Mouse (Mus musculus) midbrain, embryonic 16.5 days (tissue): ENCODE results near the gene Scrn3. TPM values are rescaled to one million over a fixed set of nuclear protein-coding genes. Genes with fewer than 3 reads are reported as not detected.
A peak's percentile ranks its signal among the peaks of the same experiment; 100 is the strongest.

Experiments
- ATAC-seq: fragments of 200-750 bp; cut with Nextera tagmentation; 2 replicates; pipeline ENCODE4 v1.8.0; 2017; ENCODE audit warnings: moderate TSS enrichment
- H3K27ac ChIP-seq: fragments of 300-500 bp; sonication (generic); 2 replicates; pipeline ENCODE4 v1.5.1; 2014; ENCODE audit warnings: mild to moderate bottlenecking, low read length, mixed read lengths
- H3K27me3 ChIP-seq: fragments of 300-500 bp; sonication (generic); 2 replicates; pipeline ENCODE4 v1.6.1; 2014; ENCODE audit warnings: low read depth, low read length, mixed read lengths; ENCODE audit not compliant: control insufficient read depth, insufficient read depth
- H3K36me3 ChIP-seq: fragments of 300-500 bp; sonication (generic); 2 replicates; pipeline ENCODE4 v1.6.1; 2014; ENCODE audit warnings: mild to moderate bottlenecking, low read length, moderate library complexity, mixed read lengths; ENCODE audit not compliant: control insufficient read depth, insufficient read depth
- H3K4me1 ChIP-seq: fragments of 300-500 bp; sonication (generic); 2 replicates; pipeline ENCODE4 v1.6.1; 2014; ENCODE audit warnings: mild to moderate bottlenecking, low read length, mixed read lengths; ENCODE audit not compliant: control insufficient read depth, insufficient read depth
- H3K4me2 ChIP-seq: fragments of 300-500 bp; sonication (generic); 2 replicates; pipeline ENCODE4 v1.6.1; 2014; ENCODE audit warnings: mild to moderate bottlenecking, low read length, mixed read lengths
- H3K4me3 ChIP-seq: fragments of 300-500 bp; sonication (generic); 2 replicates; pipeline ENCODE4 v1.5.1; 2014; ENCODE audit warnings: low read depth, mild to moderate bottlenecking, low read length, moderate library complexity, mixed read lengths
- H3K9ac ChIP-seq: fragments of 300-500 bp; sonication (generic); 2 replicates; pipeline ENCODE4 v1.6.1; 2014; ENCODE audit warnings: low read depth, low read length, mixed read lengths
- H3K9me3 ChIP-seq: fragments of 300-500 bp; sonication (generic); replicated peaks from 2 replicates; pipeline ENCODE4 v1.6.1; 2014; ENCODE audit warnings: mild to moderate bottlenecking, low read length, mixed read lengths; ENCODE audit not compliant: control insufficient read depth, poor library complexity, severe bottlenecking
- WGBS: fragments of 180-500 bp; shearing (Covaris S2); extraction: QIAGEN DNeasy Blood & Tissue Kit; methylation state at CpG from one replicate; pipeline ENCODE4 v1.1.7; 2014; 5-methylcytosine and 5-hydroxymethylcytosine counted together
- polyA plus RNA-seq: library from polyadenylated mRNA; unstranded; fragments of >200 nt; fragmentation: Nextera tagmentation; extraction: Ambion mirVana; gene quantifications from 2 replicates; pipeline ENCODE4 v1.2.1, GENCODE M21; 2015

Scrn3 gene
- polyA plus RNA-seq, 1 experiment from 2014 or later = 6.7 TPM

DNA sequence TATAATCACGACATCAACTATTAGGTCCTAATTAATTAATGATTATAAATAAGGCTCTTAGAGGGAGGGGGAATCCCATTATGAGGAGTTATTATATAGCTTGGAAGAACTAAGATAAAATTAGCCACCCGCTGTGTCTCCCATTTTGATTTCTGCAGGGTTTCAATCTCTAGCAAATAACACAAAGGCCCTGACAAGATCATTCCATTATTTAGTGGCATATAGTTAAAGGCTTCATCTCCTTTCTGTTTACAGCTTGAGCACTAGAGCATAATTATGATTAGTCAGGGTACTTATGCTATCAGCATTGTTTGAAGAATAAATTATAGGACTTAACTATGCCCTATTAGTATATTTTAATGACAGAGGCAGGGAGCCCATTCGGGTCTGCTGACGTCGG lies 65.9 kb downstream of the Scrn3 start:
- no peak overlapping the region for H3K4me2 ChIP-seq
- no peaks in the 10 kb centered on the region for H3K27me3 ChIP-seq
- ATAC-seq = no peak
- no peak overlapping the region for H3K9ac ChIP-seq
- no peak overlapping the region for H3K4me3 ChIP-seq
- no peaks in the 10 kb centered on the region for H3K4me1 ChIP-seq
- WGBS = 76% methylated on average over 5 of the region's 5 CpGs
- no peak overlapping the region for H3K27ac ChIP-seq
- peaks cover 2% of the 10 kb centered on the region; the same call in 1 of the 2 replicates for H3K36me3 ChIP-seq
- no peaks in the 10 kb centered on the region for H3K9me3 ChIP-seq

DNA sequence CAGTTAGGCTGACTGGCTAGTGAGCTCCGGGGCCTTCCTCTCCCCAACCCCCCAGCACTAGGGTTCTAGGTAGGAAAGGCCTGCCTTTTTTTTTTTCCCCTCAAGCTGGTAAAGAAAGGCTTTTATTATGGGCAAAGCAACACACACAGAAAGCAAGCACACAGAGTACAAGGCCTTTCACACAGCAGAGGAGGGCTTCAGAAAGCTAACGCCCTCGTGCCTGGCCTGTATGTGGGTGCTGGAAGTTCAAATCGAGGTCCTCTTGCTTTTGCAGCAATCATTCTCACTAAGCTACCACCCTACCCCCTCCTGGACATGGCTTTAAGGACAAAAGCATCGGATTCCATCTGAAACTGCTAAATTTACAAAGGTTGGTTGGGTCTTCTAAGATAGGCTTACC lies 67.3 kb downstream of the Scrn3 start:
- peaks cover 2% of the 10 kb centered on the region; the same call in 1 of the 2 replicates for H3K36me3 ChIP-seq
- no peak overlapping the region for H3K27ac ChIP-seq
- H3K4me2 ChIP-seq = no peak overlapping the region
- no peaks in the 10 kb centered on the region for H3K27me3 ChIP-seq
- no peaks in the 10 kb centered on the region for H3K4me1 ChIP-seq
- no peaks in the 10 kb centered on the region for H3K9me3 ChIP-seq
- H3K4me3 ChIP-seq = no peak overlapping the region
- no peak for ATAC-seq
- WGBS = 74% methylated on average over 5 of the region's 5 CpGs
- H3K9ac ChIP-seq = no peak overlapping the region

DNA sequence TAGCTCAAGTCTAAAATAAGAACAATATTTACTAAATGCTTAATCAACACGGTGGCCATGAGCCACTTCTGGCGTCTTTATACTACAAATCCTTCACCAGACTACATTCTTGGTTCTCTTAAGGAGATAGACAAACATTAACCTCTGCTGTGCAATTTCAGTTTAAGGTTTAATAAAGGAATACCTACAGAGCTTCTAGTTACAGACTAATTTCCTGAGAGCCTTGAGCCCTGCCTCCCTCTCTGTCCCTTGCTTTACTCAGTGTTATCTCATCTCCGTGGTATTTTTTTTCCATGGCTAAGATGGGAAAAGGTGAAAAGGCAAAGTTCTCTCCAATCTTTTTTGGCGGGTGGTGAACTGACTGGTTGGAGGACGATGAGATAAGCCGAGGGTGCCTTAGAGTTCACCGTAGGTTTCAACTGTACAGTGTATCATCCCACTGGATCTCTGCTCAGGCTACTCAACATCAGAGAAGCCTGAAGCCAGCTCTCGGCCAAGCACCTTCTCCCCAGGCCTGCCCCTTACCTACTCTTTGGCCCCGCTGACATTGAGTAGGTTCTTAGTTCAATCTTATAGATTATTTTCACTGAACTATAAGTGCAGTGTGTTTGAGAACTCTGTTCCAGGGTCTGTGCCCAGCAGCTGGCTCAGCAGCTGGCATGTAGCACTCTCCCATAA lies 68.0 kb downstream of the Scrn3 start:
- WGBS = 85% methylated on average over 9 of the region's 9 CpGs
- H3K9ac ChIP-seq = no peak overlapping the region
- no peak for ATAC-seq

DNA sequence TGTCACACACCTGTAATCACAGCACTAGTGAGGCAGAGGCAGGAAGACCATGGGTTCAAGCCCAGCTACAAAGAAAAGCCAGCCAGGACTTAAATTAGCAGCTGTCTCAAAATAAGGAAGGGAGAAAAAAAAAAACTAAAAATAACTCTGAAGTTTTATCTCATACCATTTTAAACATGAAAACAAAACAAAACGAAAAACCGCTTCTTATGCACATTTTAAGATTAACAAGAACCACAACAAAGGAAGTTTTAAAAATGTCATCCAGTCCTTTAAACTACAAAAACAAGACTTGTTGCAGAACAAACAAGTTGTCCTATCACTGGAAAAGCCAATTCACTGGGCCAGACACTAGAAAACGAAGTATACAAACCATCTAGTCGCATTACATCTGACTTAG lies 72.8 kb downstream of the Scrn3 start:
- H3K36me3 ChIP-seq = peaks cover 2% of the 10 kb centered on the region; the same call in 1 of the 2 replicates
- no peaks in the 10 kb centered on the region for H3K27me3 ChIP-seq
- peaks cover 9% of the 10 kb centered on the region for H3K4me1 ChIP-seq
- H3K9ac ChIP-seq = peak overlapping the region; percentile 85; the same call in 1 of the 2 replicates
- H3K9me3 ChIP-seq = no peaks in the 10 kb centered on the region
- H3K27ac ChIP-seq = no peak overlapping the region
- WGBS = 88% methylated on average over 4 of the region's 4 CpGs
- H3K4me3 ChIP-seq = peak overlapping the region; percentile 78
- H3K4me2 ChIP-seq = peak overlapping the region; percentile 91
- no peak for ATAC-seq

More for the DNA sequence above, 68.0 kb downstream of the Scrn3 start:
- peaks cover 2% of the 10 kb centered on the region; the same call in 1 of the 2 replicates for H3K36me3 ChIP-seq
- H3K27ac ChIP-seq = no peak overlapping the region
- H3K27me3 ChIP-seq = no peaks in the 10 kb centered on the region
- peaks cover 2% of the 10 kb centered on the region for H3K4me1 ChIP-seq
- H3K9me3 ChIP-seq = no peaks in the 10 kb centered on the region
- no peak overlapping the region for H3K4me3 ChIP-seq
- no peak overlapping the region for H3K4me2 ChIP-seq

DNA sequence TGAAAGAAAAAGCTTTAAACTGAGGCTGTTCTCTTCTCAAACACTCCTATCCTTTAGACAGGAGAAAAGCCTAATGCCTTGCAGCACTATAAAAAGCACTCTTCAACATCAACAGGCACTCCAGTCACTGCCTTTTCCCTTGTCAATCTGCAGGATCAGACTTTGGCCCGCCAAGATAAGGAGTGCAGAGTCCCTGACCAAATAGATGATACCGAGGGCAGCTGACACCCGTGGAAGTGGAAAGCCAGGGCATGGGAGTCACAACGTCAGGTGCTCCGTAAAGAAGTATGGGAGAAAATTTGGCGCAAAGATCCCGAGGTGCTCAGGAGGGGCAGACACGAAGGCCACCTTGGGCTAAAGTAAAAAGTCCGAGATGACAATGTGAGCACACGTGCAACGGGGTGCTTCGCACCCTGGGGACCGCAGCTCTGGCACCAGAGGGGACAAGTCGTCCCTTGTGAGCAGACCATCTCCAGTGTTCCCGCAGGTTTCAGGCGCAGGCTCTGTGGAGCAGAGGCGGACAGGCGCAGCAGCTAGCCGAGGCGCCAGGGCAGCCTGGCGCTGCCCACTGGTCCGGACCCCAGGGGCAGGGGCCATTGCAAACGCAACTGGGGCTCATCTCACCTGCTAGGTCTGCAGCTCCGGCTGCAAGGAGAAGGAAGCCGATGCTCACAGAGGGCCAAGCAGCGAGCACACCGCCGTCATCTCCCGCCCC lies 73.4 kb downstream of the Scrn3 start:
- peaks cover 2% of the 10 kb centered on the region; the same call in 1 of the 2 replicates for H3K36me3 ChIP-seq
- peak overlapping the region; percentile 78 for H3K4me3 ChIP-seq
- peak overlapping the region; percentile 85 for H3K9ac ChIP-seq
- 1% methylated on average over 29 of the region's 29 CpGs for WGBS
- H3K4me1 ChIP-seq = peaks cover 9% of the 10 kb centered on the region
- no peaks in the 10 kb centered on the region for H3K27me3 ChIP-seq
- no peaks in the 10 kb centered on the region for H3K9me3 ChIP-seq
- peak overlapping the region; percentile 77 for H3K27ac ChIP-seq
- peak; percentile 81 for ATAC-seq
- peak overlapping the region; percentile 91 for H3K4me2 ChIP-seq

DNA sequence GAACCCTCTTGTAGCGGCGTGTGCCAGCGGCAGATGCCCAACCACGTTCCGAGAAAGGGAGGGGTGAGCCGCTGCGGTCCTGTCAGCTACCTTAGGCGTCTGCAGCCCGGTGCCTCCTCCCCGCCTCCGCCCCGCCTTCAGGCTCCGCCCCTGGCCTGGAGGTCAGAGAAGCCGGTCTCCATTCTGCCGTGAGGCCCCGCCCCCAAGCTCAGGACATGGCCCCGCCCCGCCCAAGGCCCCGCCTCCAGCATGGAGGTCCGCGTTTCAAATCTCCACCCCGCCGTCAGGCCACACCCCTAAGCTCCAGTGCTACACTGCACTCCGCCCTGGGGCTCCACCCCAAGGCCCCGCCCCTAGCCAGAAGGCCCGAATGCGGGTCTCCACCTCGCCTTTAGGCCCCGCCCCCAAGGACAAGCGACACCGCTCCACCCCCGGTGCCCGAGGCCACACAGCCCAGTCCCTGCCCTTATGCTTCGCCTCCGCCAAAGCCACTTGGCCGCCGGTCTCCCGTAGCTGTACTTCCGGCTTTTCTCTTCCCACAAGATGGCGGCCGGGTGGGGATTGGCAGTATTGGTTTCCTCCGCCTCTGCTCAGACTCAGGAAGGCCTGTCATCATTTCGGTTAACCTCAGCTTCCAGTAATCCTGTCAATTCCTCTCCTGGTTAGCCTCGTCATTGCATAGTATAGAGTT lies 74.1 kb downstream of the Scrn3 start, which contains the start of gene Gpr155:
Gene Gpr155, minus strand, starts transcription at position 217 of the 691 bp plus-strand sequence.
- WGBS = under 1% methylated on average over 33 of the region's 44 CpGs
- peak; percentile 97 for ATAC-seq

More for the DNA sequence above, 74.1 kb downstream of the Scrn3 start, which contains the start of gene Gpr155:
- Histone ChIP-seq H3K36me3 (peaks cover 2% of the 10 kb centered on the region; the same call in 1 of the 2 replicates), H3K9ac (peak within 1 kb of the TSS; percentile 85), H3K9me3 (no peaks in the 10 kb centered on the region), H3K27ac (peak within 1 kb of the TSS; percentile 87), H3K4me2 (peak within 1 kb of the TSS; percentile 91), H3K4me3 (peak within 1 kb of the TSS; percentile 78), H3K27me3 (no peaks in the 10 kb centered on the region), H3K4me1 (peaks cover 9% of the 10 kb centered on the region)

Other genes starting within 250 kb of the Scrn3 start
- gene Ola1, start 93.7 kb upstream of the Scrn3 start, polyA plus RNA-seq = 97.1 and 98.5 TPM in 2 replicates
- gene Sp9, start 40.7 kb upstream of the Scrn3 start, polyA plus RNA-seq = 3.0 and 4.2 TPM in 2 replicates
- 25.5 and 26.6 TPM in 2 replicates for gene Cir1, start 100 bp downstream of the Scrn3 start, polyA plus RNA-seq
- gene Gpr155, start 74.0 kb downstream of the Scrn3 start, polyA plus RNA-seq = 13.7 and 15.0 TPM in 2 replicates
- 2.1 and 2.6 TPM in 2 replicates for gene Wipf1, start 217.1 kb downstream of the Scrn3 start, polyA plus RNA-seq